Mouse (Mus musculus) forebrain, postnatal 0 days (tissue): ENCODE measurements around the gene Mocs1. TPM values are rescaled to one million over a fixed set of nuclear protein-coding genes. Genes with fewer than 3 reads are reported as not detected.

Experiments used
- ATAC-seq: fragments of 200-750 bp; cut with Nextera tagmentation; 2 replicates; pipeline ENCODE4 v1.8.0; 2017; ENCODE audit warnings: mild to moderate bottlenecking, moderate library complexity
- DNase-seq: peaks from one replicate; pipeline ENCODE4 v3.0.0-alpha.2; 2015
- H3K27ac ChIP-seq: fragments of 300-500 bp; sonication (generic); 2 replicates; pipeline ENCODE4 v1.5.1; 2014; ENCODE audit warnings: low read depth, mild to moderate bottlenecking, antibody characterized with exemption, low read length, moderate library complexity, mixed read lengths
- H3K27me3 ChIP-seq: fragments of 300-500 bp; sonication (generic); 2 replicates; pipeline ENCODE4 v1.6.1; 2014; ENCODE audit warnings: mild to moderate bottlenecking, low read length, mixed read lengths; ENCODE audit not compliant: insufficient read depth
- H3K36me3 ChIP-seq: fragments of 300-500 bp; sonication (generic); 2 replicates; pipeline ENCODE4 v1.6.1; 2014; ENCODE audit warnings: mild to moderate bottlenecking, moderate library complexity; ENCODE audit not compliant: insufficient read depth
- H3K4me1 ChIP-seq: fragments of 300-500 bp; sonication (generic); 2 replicates; pipeline ENCODE4 v1.6.1; 2014; ENCODE audit warnings: antibody characterized with exemption; ENCODE audit not compliant: insufficient read depth
- H3K4me2 ChIP-seq: fragments of 300-500 bp; sonication (generic); 2 replicates; pipeline ENCODE4 v1.6.1; 2014; ENCODE audit warnings: low read depth, mild to moderate bottlenecking, moderate library complexity
- H3K4me3 ChIP-seq: fragments of 300-500 bp; sonication (generic); 2 replicates; pipeline ENCODE4 v1.5.1; 2014; ENCODE audit warnings: low read depth, low read length, mixed read lengths
- H3K9ac ChIP-seq: fragments of 300-500 bp; sonication (generic); 2 replicates; pipeline ENCODE4 v1.6.1; 2014; ENCODE audit warnings: mild to moderate bottlenecking
- H3K9me3 ChIP-seq: fragments of 300-500 bp; sonication (generic); 2 replicates; pipeline ENCODE4 v1.6.1; 2016; ENCODE audit warnings: low read length
- CTCF ChIP-seq: sonication (generic); IDR thresholded peaks from 2 replicates; pipeline ENCODE4 v1.5.1; 2016; ENCODE audit warnings: antibody characterized with exemption, control low read depth, low read depth
- WGBS: fragments of 180-500 bp; shearing (Covaris S2); extraction: QIAGEN DNeasy Blood & Tissue Kit; methylation state at CpG from one replicate; pipeline ENCODE4 v1.1.7; 2014; 5-methylcytosine and 5-hydroxymethylcytosine counted together
- polyA plus RNA-seq: library from polyadenylated mRNA; unstranded; fragments of >200 nt; fragmentation: Nextera tagmentation; extraction: Ambion mirVana; gene quantifications from 2 replicates; pipeline ENCODE4 v1.2.1, GENCODE M21; 2015
- total RNA-seq: library from RNA; depleted of rRNA; stranded (reverse); fragments of >200 nt; gene quantifications from 2 replicates; pipeline ENCODE4 v1.2.3, GENCODE M21; 2014; rRNA removed

Gene Mocs1
- total RNA-seq (9.3 and 12.7 TPM in 2 replicates), polyA plus RNA-seq (4.2 and 4.6 TPM in 2 replicates)

GRCm38 (mm10) chr17:49428239-49428688 lies at the start of gene Mocs1:
Gene Mocs1 (plus strand): TSS chr17:49428362.
- H3K4me3 ChIP-seq, result peak within 1 kb of the TSS; percentile 49
- peak; percentile 95 for DNase-seq
- peak within 1 kb of the TSS; percentile 83 for H3K4me2 ChIP-seq
- WGBS, result 1% methylated on average over 28 of the region's 28 CpGs
- no peaks in the 10 kb centered on the region for H3K27me3 ChIP-seq
- H3K9me3 ChIP-seq, result no peaks in the 10 kb centered on the region
- TF ChIP-seq CTCF, result no peak
- H3K36me3 ChIP-seq, result no peaks in the 10 kb centered on the region
- no peak within 1 kb of the TSS for H3K27ac ChIP-seq
- peaks cover 9% of the 10 kb centered on the region; the same call in 1 of the 2 replicates for H3K4me1 ChIP-seq
- peak; percentile 100 for ATAC-seq
- peak within 1 kb of the TSS; percentile 74 for H3K9ac ChIP-seq

GRCm38 (mm10) chr17:49379645-49380044 lies 48.5 kb upstream of the Mocs1 start:
- Histone ChIP-seq H3K27me3 (no peaks in the 10 kb centered on the region), H3K4me3 (no peak overlapping the region), H3K9ac (no peak overlapping the region), H3K9me3 (no peaks in the 10 kb centered on the region), H3K4me2 (no peak overlapping the region), H3K4me1 (no peaks in the 10 kb centered on the region), H3K36me3 (no peaks in the 10 kb centered on the region), H3K27ac (no peak overlapping the region)
- DNase-seq, result no peak
- ATAC-seq, result no peak
- no peak for TF ChIP-seq CTCF
- 65% methylated on average over 4 of the region's 4 CpGs for WGBS

GRCm38 (mm10) chr17:49384217-49384943 lies 43.8 kb upstream of the Mocs1 start:
- Histone ChIP-seq H3K9me3 (no peaks in the 10 kb centered on the region), H3K4me3 (no peak overlapping the region), H3K4me1 (no peaks in the 10 kb centered on the region), H3K27ac (no peak overlapping the region), H3K9ac (no peak overlapping the region), H3K27me3 (no peaks in the 10 kb centered on the region), H3K36me3 (no peaks in the 10 kb centered on the region), H3K4me2 (no peak overlapping the region)
- no peak for TF ChIP-seq CTCF
- 47% methylated on average over 6 of the region's 6 CpGs for WGBS
- ATAC-seq (peak; percentile 58; the same call in 1 of the 2 replicates), DNase-seq (peak; percentile 9)

- WGBS, result 92% methylated on average over 2 of the region's 2 CpGs
- no peak overlapping the region for H3K27ac ChIP-seq
- DNase-seq, result no peak
Observed at GRCm38 (mm10) chr17:49387741-49388140, 40.4 kb upstream of the Mocs1 start.

GRCm38 (mm10) chr17:49392751-49393150 lies 35.4 kb upstream of the Mocs1 start:
- no peak overlapping the region for H3K4me3 ChIP-seq
- H3K4me1 ChIP-seq, result no peaks in the 10 kb centered on the region
- ATAC-seq, result no peak
- no peak overlapping the region for H3K9ac ChIP-seq
- no peaks in the 10 kb centered on the region for H3K36me3 ChIP-seq
- no peak for DNase-seq
- H3K27ac ChIP-seq, result no peak overlapping the region
- no peak for TF ChIP-seq CTCF
- no peak overlapping the region for H3K4me2 ChIP-seq
- WGBS, result 5% methylated on average over 1 of the region's 1 CpGs
- no peaks in the 10 kb centered on the region for H3K27me3 ChIP-seq
- H3K9me3 ChIP-seq, result no peaks in the 10 kb centered on the region

More at GRCm38 (mm10) chr17:49387741-49388140, 40.4 kb upstream of the Mocs1 start:
- Histone ChIP-seq H3K9me3 (no peaks in the 10 kb centered on the region), H3K4me1 (no peaks in the 10 kb centered on the region), H3K4me2 (no peak overlapping the region), H3K27me3 (no peaks in the 10 kb centered on the region), H3K4me3 (no peak overlapping the region), H3K9ac (no peak overlapping the region), H3K36me3 (no peaks in the 10 kb centered on the region)
- no peak for ATAC-seq
- TF ChIP-seq CTCF, result no peak

- H3K27ac ChIP-seq, result no peak overlapping the region
- ATAC-seq, result no peak
- no peak overlapping the region for H3K4me2 ChIP-seq
- H3K9me3 ChIP-seq, result no peaks in the 10 kb centered on the region
- no peaks in the 10 kb centered on the region for H3K36me3 ChIP-seq
- H3K4me1 ChIP-seq, result no peaks in the 10 kb centered on the region
- no peaks in the 10 kb centered on the region for H3K27me3 ChIP-seq
- 61% methylated on average over 1 of the region's 1 CpGs for WGBS
- DNase-seq, result peak; percentile 32
- TF ChIP-seq CTCF, result peak; percentile 62
- no peak overlapping the region for H3K9ac ChIP-seq
- H3K4me3 ChIP-seq, result no peak overlapping the region
Observed at GRCm38 (mm10) chr17:49394836-49395235, 33.3 kb upstream of the Mocs1 start.

GRCm38 (mm10) chr17:49399605-49400004 lies 28.6 kb upstream of the Mocs1 start:
- H3K4me2 ChIP-seq, result no peak overlapping the region
- H3K36me3 ChIP-seq, result no peaks in the 10 kb centered on the region
- no peaks in the 10 kb centered on the region for H3K27me3 ChIP-seq
- H3K9ac ChIP-seq, result no peak overlapping the region
- H3K9me3 ChIP-seq, result no peaks in the 10 kb centered on the region
- no peak for ATAC-seq
- peak; percentile 7 for DNase-seq
- WGBS, result 65% methylated on average over 4 of the region's 4 CpGs
- H3K27ac ChIP-seq, result no peak overlapping the region
- no peak overlapping the region for H3K4me3 ChIP-seq
- H3K4me1 ChIP-seq, result no peaks in the 10 kb centered on the region
- TF ChIP-seq CTCF, result no peak
